Mouse (Mus musculus): ENCODE measurements at regions not wholly inside any gene's neighbourhood (a gene's known extent, or its start where the extent isn't known, plus 50 kb on each side); places are given as distances from the start of the nearest gene placed in this dataset.
"Not testable (repeated sequence)": the region's sequence is repeated elsewhere in the genome, so short reads cannot be mapped to it uniquely, and the experiment has no call there.

GRCm38 (mm10) chr12:115247298-115247697 is 800.2 kb upstream of the Zfp386 start:
- not testable (repeated sequence) for TF ChIP-seq EP300, CTCF (IDR thresholded peaks at IDR 0.05; ENCODE audit: low read depth)
